Mouse (Mus musculus) gastrocnemius, postnatal 25 days (tissue): ENCODE measurements at regions not wholly inside any gene's neighbourhood (a gene's known extent, or its start where the extent isn't known, plus 50 kb on each side); places are given as distances from the start of the nearest gene placed in this dataset.
A peak's percentile ranks its signal among the peaks of the same experiment; 100 is the strongest.

Experiments
- DNase-seq: peaks from one replicate; pipeline ENCODE4 v3.0.0; 2022

GRCm38 (mm10) chr2:117724066-117724465 is 381.3 kb upstream of the Rasgrp1 start:
- DNase-seq, result no peak

- DNase-seq, result no peak
Measured at GRCm38 (mm10) chr2:117731253-117731652, 380.4 kb upstream of the Thbs1 start.

- DNase-seq, result no peak
Measured at GRCm38 (mm10) chr2:117742413-117742812, 369.3 kb upstream of the Thbs1 start.

GRCm38 (mm10) chr2:117743901-117744300 is 367.8 kb upstream of the Thbs1 start:
- no peak for DNase-seq

- DNase-seq, result no peak
Measured at GRCm38 (mm10) chr2:117745767-117746166, 365.9 kb upstream of the Thbs1 start.

- no peak for DNase-seq
Measured at GRCm38 (mm10) chr2:117747136-117747535, 364.5 kb upstream of the Thbs1 start.

- peak; percentile 6 for DNase-seq
Measured at GRCm38 (mm10) chr2:117748892-117749291, 362.8 kb upstream of the Thbs1 start.

GRCm38 (mm10) chr2:117759491-117760013 is 352.1 kb upstream of the Thbs1 start:
- DNase-seq, result no peak

GRCm38 (mm10) chr2:117763631-117764030 is 348.0 kb upstream of the Thbs1 start:
- no peak for DNase-seq

GRCm38 (mm10) chr2:117765572-117765971 is 346.1 kb upstream of the Thbs1 start:
- no peak for DNase-seq

- DNase-seq, result no peak
Measured at GRCm38 (mm10) chr2:117766450-117766849, 345.2 kb upstream of the Thbs1 start.

GRCm38 (mm10) chr2:117769402-117770114 is 342.1 kb upstream of the Thbs1 start:
- no peak for DNase-seq

- no peak for DNase-seq
Measured at GRCm38 (mm10) chr2:117770115-117770485, 341.6 kb upstream of the Thbs1 start.

GRCm38 (mm10) chr2:117780287-117780686 is 331.4 kb upstream of the Thbs1 start:
- DNase-seq, result no peak

GRCm38 (mm10) chr2:117780816-117781215 is 330.9 kb upstream of the Thbs1 start:
- no peak for DNase-seq

GRCm38 (mm10) chr2:117787321-117787720 is 324.4 kb upstream of the Thbs1 start:
- no peak for DNase-seq

- no peak for DNase-seq
Measured at GRCm38 (mm10) chr2:117794285-117794684, 317.4 kb upstream of the Thbs1 start.

GRCm38 (mm10) chr2:117801946-117802600 is 309.6 kb upstream of the Thbs1 start:
- DNase-seq, result no peak

GRCm38 (mm10) chr2:117802686-117803085 is 309.0 kb upstream of the Thbs1 start:
- no peak for DNase-seq

- DNase-seq, result no peak
Measured at GRCm38 (mm10) chr2:117804686-117805085, 307.0 kb upstream of the Thbs1 start.

- no peak for DNase-seq
Measured at GRCm38 (mm10) chr2:117807121-117807520, 304.6 kb upstream of the Thbs1 start.

GRCm38 (mm10) chr2:117811506-117811905 is 300.2 kb upstream of the Thbs1 start:
- no peak for DNase-seq

GRCm38 (mm10) chr2:117811931-117812330 is 299.7 kb upstream of the Thbs1 start:
- no peak for DNase-seq
